Mouse (Mus musculus) myocyte (in vitro differentiated cells): ENCODE data around the gene Pdlim5.

Experiments
- CEBPB ChIP-seq: IDR thresholded peaks from 2 replicates; pipeline ENCODE4 v1.6.1; 2011; ENCODE audit warnings: mild to moderate bottlenecking, moderate library complexity; ENCODE audit not compliant: poor library complexity, insufficient read depth, severe bottlenecking
- E2F4 ChIP-seq: IDR thresholded peaks from one replicate; pipeline ENCODE4 v1.6.1; 2011; ENCODE audit warnings: mild to moderate bottlenecking, control low read depth, moderate library complexity; ENCODE audit not compliant: insufficient read depth
- MAX ChIP-seq: IDR thresholded peaks from one replicate; pipeline ENCODE4 v1.6.1; 2011; ENCODE audit warnings: low read depth, mild to moderate bottlenecking, control low read depth
- MYOD1 ChIP-seq, 3 experiments: IDR thresholded peaks; one replicate each; pipeline ENCODE4 v1.6.1; 2011; ENCODE audit warnings: control low read depth in 2 of 3, low read depth in 2 of 3, mild to moderate bottlenecking in 2 of 3, moderate library complexity in 1 of 3; ENCODE audit not compliant: insufficient read length in 2 of 3, control insufficient read depth in 1 of 3
- MYOG ChIP-seq, 3 experiments: IDR thresholded peaks; one replicate each; pipeline ENCODE4 v1.6.1; 2011; ENCODE audit warnings: control low read depth in 2 of 3, low read depth in 2 of 3, mild to moderate bottlenecking in 2 of 3; ENCODE audit not compliant: insufficient read length in 2 of 3, control insufficient read depth in 1 of 3, insufficient read depth in 1 of 3
- POLR2A ChIP-seq: IDR thresholded peaks from one replicate; pipeline ENCODE4 v1.6.1; 2011; ENCODE audit warnings: low read depth, mild to moderate bottlenecking, control low read depth, moderate library complexity; ENCODE audit not compliant: insufficient read length
- POLR2AphosphoS2 ChIP-seq: IDR thresholded peaks from one replicate; pipeline ENCODE4 v1.6.1; 2011; ENCODE audit warnings: low read depth, control low read depth; ENCODE audit not compliant: insufficient read length
- REST ChIP-seq: IDR thresholded peaks from one replicate; pipeline ENCODE4 v1.6.1; 2011; ENCODE audit warnings: mild to moderate bottlenecking, control low read depth, moderate library complexity; ENCODE audit not compliant: insufficient read depth, insufficient read length
- TCF12 ChIP-seq: IDR thresholded peaks from one replicate; pipeline ENCODE4 v1.6.1; 2011; ENCODE audit warnings: mild to moderate bottlenecking, control low read depth; ENCODE audit not compliant: poor library complexity, insufficient read depth, severe bottlenecking
- TCF3 ChIP-seq: IDR thresholded peaks from one replicate; pipeline ENCODE4 v1.6.1; 2011; ENCODE audit warnings: low read depth, control low read depth; ENCODE audit not compliant: insufficient read length
- USF1 ChIP-seq: IDR thresholded peaks from one replicate; pipeline ENCODE4 v1.6.1; 2011; ENCODE audit warnings: low read depth, mild to moderate bottlenecking, control low read depth, moderate library complexity

DNA sequence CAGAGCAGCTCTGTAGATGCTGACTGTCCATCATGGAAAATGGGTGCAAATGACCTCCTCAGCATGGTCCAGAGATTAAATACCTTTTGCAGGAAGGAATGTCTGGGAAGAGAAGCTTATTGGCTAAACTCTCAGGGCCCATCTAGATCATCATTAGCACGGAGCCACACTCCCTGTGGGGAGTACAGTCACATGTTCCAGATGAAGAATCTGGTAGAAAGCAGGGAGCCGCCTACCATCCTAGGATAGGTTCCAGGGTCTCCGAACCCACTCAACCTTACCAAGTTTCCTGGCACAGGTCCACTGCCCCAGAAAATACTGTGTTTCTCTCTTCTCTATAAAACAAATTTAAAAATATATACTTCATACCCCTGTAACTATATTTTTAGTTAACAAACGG lies 57.4 kb downstream of the Pdlim5 start:
- TF ChIP-seq MYOG (IDR thresholded peaks at IDR 0.05; ENCODE audit: control insufficient read depth in 1 of 3, insufficient read depth in 1 of 3, insufficient read length in 2 of 3, low read depth in 2 of 3): no peak
- TF ChIP-seq E2F4: no peak
- no peak for TF ChIP-seq MAX
- TF ChIP-seq USF1: no peak
- TF ChIP-seq MYOD1 (IDR thresholded peaks at IDR 0.05; ENCODE audit: control insufficient read depth in 1 of 3, insufficient read length in 2 of 3, low read depth in 2 of 3): no peak
- TF ChIP-seq POLR2A: no peak
- no peak for TF ChIP-seq TCF12
- TF ChIP-seq POLR2AphosphoS2: no peak
- TF ChIP-seq TCF3: no peak
- no peak for TF ChIP-seq CEBPB
- TF ChIP-seq REST: no peak
